Mouse (Mus musculus): ENCODE results near the gene Usf2. TPM values are rescaled to one million over a fixed set of nuclear protein-coding genes. Genes with fewer than 3 reads are reported as not detected.
"Not testable (repeated sequence)": the region's sequence is repeated elsewhere in the genome, so short reads cannot be mapped to it uniquely, and the experiment has no call there.

Gene Usf2
- total RNA-seq, 2 experiments from 2014 or later, result 98.7 to 109 TPM

- DNase-seq, result no peak
- intact Hi-C loops (cut with DNase I), result loop anchor here (1.0 to 10.0 kb wide), 4 partner anchors 40 to 365 kb away; partner anchors contain the start of gene Zbtb32
Measured at GRCm38 (mm10) chr7:30959786-30960349, 3.3 kb upstream of the Usf2 start.

- no peak for DNase-seq
- intact Hi-C loops (cut with DNase I), result loop anchor here (5.0 kb wide), 2 partner anchors 87 to 292 kb away; no protein-coding TSS in a partner anchor
Measured at GRCm38 (mm10) chr7:30958866-30959487, 2.4 kb upstream of the Usf2 start.

- intact Hi-C loops (cut with DNase I), result loop anchor here (5.0 kb wide), 2 partner anchors 86 to 291 kb away; no protein-coding TSS in a partner anchor
- no peak for DNase-seq
Measured at GRCm38 (mm10) chr7:30958109-30958865, 1.7 kb upstream of the Usf2 start.

- DNase-seq, result peak; percentile 96
- intact Hi-C loops (cut with DNase I), result loop anchor here (5.0 kb wide), 2 partner anchors 85 to 290 kb away; no protein-coding TSS in a partner anchor
Measured at GRCm38 (mm10) chr7:30957367-30957783, 772 bp upstream of the Usf2 start.

- intact Hi-C loops (cut with DNase I), result loop anchor here (5.0 kb wide), 2 partner anchors 84 to 289 kb away; no protein-coding TSS in a partner anchor
- no peak for DNase-seq
Measured at GRCm38 (mm10) chr7:30956357-30956751, 249 bp downstream of the Usf2 start.

GRCm38 (mm10) chr7:30955584-30956356, 833 bp downstream of the Usf2 start:
- intact Hi-C loops (cut with DNase I), result loop anchor here (5.0 kb wide), 2 partner anchors 83 to 288 kb away; no protein-coding TSS in a partner anchor

GRCm38 (mm10) chr7:30954971-30955520, 1.6 kb downstream of the Usf2 start:
- intact Hi-C loops (cut with DNase I), result loop anchor here (5.0 kb wide), 2 partner anchors 83 to 288 kb away; no protein-coding TSS in a partner anchor
- DNase-seq, result no peak

More at GRCm38 (mm10) chr7:30955584-30956356, 833 bp downstream of the Usf2 start:
- peak; percentile 91 to 95 for DNase-seq

- intact Hi-C loops (cut with DNase I), result no loop called here
- DNase-seq, result no peak
Measured at GRCm38 (mm10) chr7:30954036-30954435, 2.6 kb downstream of the Usf2 start.

- DNase-seq, result no peak
- intact Hi-C loops (cut with DNase I), result no loop called here
Measured at GRCm38 (mm10) chr7:30953459-30953858, 3.1 kb downstream of the Usf2 start.

- intact Hi-C loops (cut with DNase I), result no loop called here
- DNase-seq, result no peak
Measured at GRCm38 (mm10) chr7:30952441-30953265, 4.0 kb downstream of the Usf2 start.

GRCm38 (mm10) chr7:30949902-30950301, 6.7 kb downstream of the Usf2 start:
- DNase-seq; intact Hi-C loops (cut with DNase I): not testable (repeated sequence)

- no peak for DNase-seq
- intact Hi-C loops (cut with DNase I), result no loop called here
Measured at GRCm38 (mm10) chr7:30945876-30946275, 10.7 kb downstream of the Usf2 start.

GRCm38 (mm10) chr7:30945466-30945865, 11.1 kb downstream of the Usf2 start:
- intact Hi-C loops (cut with DNase I); DNase-seq: not testable (repeated sequence)

- intact Hi-C loops (cut with DNase I); DNase-seq: not testable (repeated sequence)
Measured at GRCm38 (mm10) chr7:30944706-30945105, 11.9 kb downstream of the Usf2 start.

- intact Hi-C loops (cut with DNase I), result no loop called here
Measured at GRCm38 (mm10) chr7:30943909-30944635, 12.5 kb downstream of the Usf2 start, which contains the start of gene Hamp. TSS of gene Hamp (minus strand) at chr7:30944032.

GRCm38 (mm10) chr7:30942365-30942764, 14.2 kb downstream of the Usf2 start:
- intact Hi-C loops (cut with DNase I), result not testable (repeated sequence)

More at GRCm38 (mm10) chr7:30943909-30944635, 12.5 kb downstream of the Usf2 start, which contains the start of gene Hamp:
- no peak for DNase-seq

GRCm38 (mm10) chr7:30940070-30940469, 16.5 kb downstream of the Usf2 start:
- intact Hi-C loops (cut with DNase I); DNase-seq: not testable (repeated sequence)

More at GRCm38 (mm10) chr7:30942365-30942764, 14.2 kb downstream of the Usf2 start:
- not testable (repeated sequence) for DNase-seq

- DNase-seq; intact Hi-C loops (cut with DNase I): not testable (repeated sequence)
Measured at GRCm38 (mm10) chr7:30935422-30936099, 21.0 kb downstream of the Usf2 start.
